Mouse (Mus musculus): ENCODE data around the gene Slc22a13. TPM values are rescaled to one million over a fixed set of nuclear protein-coding genes. Genes with fewer than 3 reads are reported as not detected.

The Slc22a13 gene
- total and polyA plus RNA-seq, 2 experiments from 2014 or later, result not detected

DNA sequence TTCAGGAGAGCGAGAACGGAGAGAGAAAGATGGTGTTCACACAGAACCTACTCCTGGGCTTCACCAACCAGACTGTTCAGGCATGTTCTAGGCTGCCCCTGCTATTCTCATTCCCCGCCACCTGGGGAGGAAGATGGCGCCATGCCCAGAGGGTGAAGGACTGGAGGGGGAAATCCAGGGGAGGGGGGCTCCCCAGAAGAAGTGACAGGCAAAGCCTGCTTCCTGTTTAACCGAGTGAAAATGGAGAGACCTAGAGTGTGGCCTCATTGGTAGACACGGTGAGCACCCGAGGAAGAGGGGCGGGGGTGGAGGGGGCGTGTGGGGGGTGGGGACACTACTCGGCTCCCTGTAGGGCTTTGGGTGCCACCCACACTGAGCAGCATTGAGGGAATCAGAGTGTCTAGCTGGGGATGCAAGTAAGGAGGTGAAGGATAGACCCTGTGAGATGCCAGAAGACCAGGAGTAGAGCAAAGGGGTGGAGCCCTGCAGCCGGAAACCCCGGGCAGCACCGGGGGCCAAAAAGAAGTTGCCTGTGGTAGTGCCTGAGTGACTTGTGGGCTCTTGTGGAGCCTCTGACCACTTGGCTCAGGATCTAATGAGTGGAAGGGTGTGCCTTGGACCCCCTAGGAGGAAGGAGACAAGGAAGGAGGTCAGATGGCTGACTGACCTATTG lies 62.7 kb downstream of the Slc22a13 start:
- no peaks in the 10 kb centered on the region for H3K36me3 ChIP-seq (replicated peaks; ENCODE audit: control insufficient read depth, insufficient read depth, low read length)
- no peaks in the 10 kb centered on the region for H3K4me1 ChIP-seq (ENCODE audit: control insufficient read depth, insufficient read depth)
- TF ChIP-seq EP300 (IDR thresholded peaks at IDR 0.05; ENCODE audit: low read depth) (no peak), CTCF (IDR thresholded peaks at IDR 0.05; ENCODE audit: low read depth) (no peak)
- H3K9ac ChIP-seq (replicated peaks; ENCODE audit: low read depth, low read length), result no peak overlapping the region
- no peaks in the 10 kb centered on the region for H3K9me3 ChIP-seq (replicated peaks; ENCODE audit: control insufficient read depth, low read length)
- no peak overlapping the region for H3K4me3 ChIP-seq (ENCODE audit: low read depth, low read length)
- WGBS, result 57% methylated on average over 13 of the region's 13 CpGs
- no peaks in the 10 kb centered on the region for H3K27me3 ChIP-seq (ENCODE audit: control insufficient read depth, insufficient read depth, low read length)
- H3K4me2 ChIP-seq (ENCODE audit: low read depth, low read length), result no peak overlapping the region
- H3K27ac ChIP-seq (ENCODE audit: low read depth), result no peak overlapping the region
- ATAC-seq (ENCODE audit: insufficient read depth, low read depth) (no peak), DNase-seq (ENCODE audit: low spot score) (no peak)

GRCm38 (mm10) chr9:119145638-119146037 lies 63.3 kb downstream of the Slc22a13 start:
- no peak for ATAC-seq (ENCODE audit: insufficient read depth, low read depth)
- H3K9ac ChIP-seq (replicated peaks; ENCODE audit: low read depth, low read length), result no peak overlapping the region
- no peaks in the 10 kb centered on the region for H3K4me1 ChIP-seq (ENCODE audit: control insufficient read depth, insufficient read depth)
- no peak for DNase-seq (ENCODE audit: low spot score)
- no peaks in the 10 kb centered on the region for H3K27me3 ChIP-seq (ENCODE audit: control insufficient read depth, insufficient read depth, low read length)
- no peak for TF ChIP-seq EP300 (IDR thresholded peaks at IDR 0.05; ENCODE audit: low read depth)
- TF ChIP-seq CTCF (IDR thresholded peaks at IDR 0.05; ENCODE audit: low read depth), result no peak
- no peak overlapping the region for H3K4me2 ChIP-seq (ENCODE audit: low read depth, low read length)
- 59% methylated on average over 6 of the region's 6 CpGs for WGBS
- H3K27ac ChIP-seq (ENCODE audit: low read depth), result no peak overlapping the region
- no peaks in the 10 kb centered on the region for H3K36me3 ChIP-seq (replicated peaks; ENCODE audit: control insufficient read depth, insufficient read depth, low read length)
- no peaks in the 10 kb centered on the region for H3K9me3 ChIP-seq (replicated peaks; ENCODE audit: control insufficient read depth, low read length)
- H3K4me3 ChIP-seq (ENCODE audit: low read depth, low read length), result no peak overlapping the region

- no peak overlapping the region for H3K9ac ChIP-seq (replicated peaks; ENCODE audit: low read depth, low read length)
- ATAC-seq (ENCODE audit: insufficient read depth, low read depth) (no peak), DNase-seq (ENCODE audit: low spot score) (no peak)
- no peaks in the 10 kb centered on the region for H3K27me3 ChIP-seq (ENCODE audit: control insufficient read depth, insufficient read depth, low read length)
- H3K4me1 ChIP-seq (ENCODE audit: control insufficient read depth, insufficient read depth), result no peaks in the 10 kb centered on the region
- H3K9me3 ChIP-seq (replicated peaks; ENCODE audit: control insufficient read depth, low read length), result no peaks in the 10 kb centered on the region
- H3K36me3 ChIP-seq (replicated peaks; ENCODE audit: control insufficient read depth, insufficient read depth, low read length), result no peaks in the 10 kb centered on the region
- no peak overlapping the region for H3K4me2 ChIP-seq (ENCODE audit: low read depth, low read length)
- whole genome bisulfite sequencing, result 51% methylated on average over 10 of the region's 10 CpGs
- no peak overlapping the region for H3K4me3 ChIP-seq (ENCODE audit: low read depth, low read length)
- no peak overlapping the region for H3K27ac ChIP-seq (ENCODE audit: low read depth)
- TF ChIP-seq EP300 (IDR thresholded peaks at IDR 0.05; ENCODE audit: low read depth) (no peak), CTCF (IDR thresholded peaks at IDR 0.05; ENCODE audit: low read depth) (no peak)
These were observed 63.8 kb downstream of the Slc22a13 start for GRCm38 (mm10) chr9:119145137-119145536.

DNA sequence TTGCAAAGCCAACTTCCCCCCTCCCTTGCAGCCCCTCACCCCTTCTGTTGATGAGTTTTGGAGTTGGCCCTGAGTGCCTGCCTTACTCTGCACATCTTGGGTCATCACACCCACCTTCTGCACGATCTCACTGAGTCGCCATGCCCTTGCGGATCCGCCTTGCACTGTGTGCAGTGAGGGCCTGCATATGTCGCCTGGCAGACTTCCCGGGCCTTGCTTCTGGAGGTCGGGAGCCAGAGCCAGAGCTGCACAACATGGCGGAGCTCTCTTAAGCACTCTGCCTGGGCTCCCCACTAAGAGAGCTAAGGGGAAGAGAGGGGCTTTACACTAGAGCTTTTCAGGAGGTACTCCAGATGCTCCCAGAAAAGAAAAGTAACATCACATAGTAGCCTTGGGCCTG lies 64.2 kb downstream of the Slc22a13 start:
- 74% methylated on average over 8 of the region's 8 CpGs for WGBS
- Histone ChIP-seq H3K4me2 (ENCODE audit: low read depth, low read length) (no peak overlapping the region), H3K27ac (ENCODE audit: low read depth) (no peak overlapping the region), H3K27me3 (ENCODE audit: control insufficient read depth, insufficient read depth, low read length) (no peaks in the 10 kb centered on the region), H3K4me1 (ENCODE audit: control insufficient read depth, insufficient read depth) (no peaks in the 10 kb centered on the region), H3K4me3 (ENCODE audit: low read depth, low read length) (no peak overlapping the region), H3K36me3 (replicated peaks; ENCODE audit: control insufficient read depth, insufficient read depth, low read length) (no peaks in the 10 kb centered on the region), H3K9me3 (replicated peaks; ENCODE audit: control insufficient read depth, low read length) (no peaks in the 10 kb centered on the region), H3K9ac (replicated peaks; ENCODE audit: low read depth, low read length) (no peak overlapping the region)
- no peak for ATAC-seq (ENCODE audit: insufficient read depth, low read depth)
- TF ChIP-seq EP300 (IDR thresholded peaks at IDR 0.05; ENCODE audit: low read depth) (no peak), CTCF (IDR thresholded peaks at IDR 0.05; ENCODE audit: low read depth) (no peak)
- no peak for DNase-seq (ENCODE audit: low spot score)

- Histone ChIP-seq H3K9ac (replicated peaks; ENCODE audit: low read depth, low read length) (no peak overlapping the region), H3K4me2 (ENCODE audit: low read depth, low read length) (no peak overlapping the region), H3K9me3 (replicated peaks; ENCODE audit: control insufficient read depth, low read length) (no peaks in the 10 kb centered on the region), H3K27ac (ENCODE audit: low read depth) (no peak overlapping the region), H3K36me3 (replicated peaks; ENCODE audit: control insufficient read depth, insufficient read depth, low read length) (no peaks in the 10 kb centered on the region), H3K27me3 (ENCODE audit: control insufficient read depth, insufficient read depth, low read length) (no peaks in the 10 kb centered on the region), H3K4me3 (ENCODE audit: low read depth, low read length) (no peak overlapping the region), H3K4me1 (ENCODE audit: control insufficient read depth, insufficient read depth) (no peaks in the 10 kb centered on the region)
- DNase-seq (ENCODE audit: low spot score), result no peak
- WGBS, result 70% methylated on average over 9 of the region's 9 CpGs
- TF ChIP-seq CTCF (IDR thresholded peaks at IDR 0.05; ENCODE audit: low read depth) (no peak), EP300 (IDR thresholded peaks at IDR 0.05; ENCODE audit: low read depth) (no peak)
- ATAC-seq (ENCODE audit: insufficient read depth, low read depth), result no peak
These were observed 65.5 kb downstream of the Slc22a13 start for GRCm38 (mm10) chr9:119143372-119143771.

Other genes starting within 250 kb of the Slc22a13 start
- gene Vill, start 156.3 kb downstream of the Slc22a13 start, total RNA-seq (2014; rRNA removed; ENCODE audit: low replicate concordance), result 4.8 and 12.6 TPM in 2 replicates
- gene Vill, start 156.3 kb downstream of the Slc22a13 start, polyA plus RNA-seq (2015; fragmentation: Nextera tagmentation; extraction: Ambion mirVana), result 3.8 and 4.4 TPM in 2 replicates
- 21.1 and 27.1 TPM in 2 replicates for gene Plcd1, start 115.6 kb downstream of the Slc22a13 start, total RNA-seq (2014; rRNA removed; ENCODE audit: low replicate concordance)
- gene Plcd1, start 115.6 kb downstream of the Slc22a13 start, polyA plus RNA-seq (2015; fragmentation: Nextera tagmentation; extraction: Ambion mirVana), result 12.9 and 14.6 TPM in 2 replicates
- 5.0 TPM in 1 of 2 replicates, not detected in the other for gene Dlec1, start 106.6 kb downstream of the Slc22a13 start, total RNA-seq (2014; rRNA removed; ENCODE audit: low replicate concordance)
- gene Dlec1, start 106.6 kb downstream of the Slc22a13 start, polyA plus RNA-seq (2015; fragmentation: Nextera tagmentation; extraction: Ambion mirVana), result 0.15 and 0.21 TPM in 2 replicates
- gene Acaa1b, start 52.0 kb downstream of the Slc22a13 start, total RNA-seq (2014; rRNA removed; ENCODE audit: low replicate concordance), result 0.27 TPM in 1 of 2 replicates, not detected in the other
- gene Acaa1b, start 52.0 kb downstream of the Slc22a13 start, polyA plus RNA-seq (2015; fragmentation: Nextera tagmentation; extraction: Ambion mirVana), result 0.15 and 0.30 TPM in 2 replicates
- not detected in 2 replicates for gene Gm47289, start 49.9 kb downstream of the Slc22a13 start, total RNA-seq (2014; rRNA removed; ENCODE audit: low replicate concordance)
- gene Gm47289, start 49.9 kb downstream of the Slc22a13 start, polyA plus RNA-seq (2015; fragmentation: Nextera tagmentation; extraction: Ambion mirVana), result not detected in 2 replicates
- 28.1 and 28.8 TPM in 2 replicates for gene Oxsr1, start 113.3 kb upstream of the Slc22a13 start, total RNA-seq (2014; rRNA removed; ENCODE audit: low replicate concordance)
- 6.4 and 6.7 TPM in 2 replicates for gene Oxsr1, start 113.3 kb upstream of the Slc22a13 start, polyA plus RNA-seq (2015; fragmentation: Nextera tagmentation; extraction: Ambion mirVana)
- gene Acaa1a, start 130.6 kb upstream of the Slc22a13 start, total RNA-seq (2014; rRNA removed; ENCODE audit: low replicate concordance), result 179 and 206 TPM in 2 replicates
- 89.1 and 89.8 TPM in 2 replicates for gene Acaa1a, start 130.6 kb upstream of the Slc22a13 start, polyA plus RNA-seq (2015; fragmentation: Nextera tagmentation; extraction: Ambion mirVana)
- gene Myd88, start 132.3 kb upstream of the Slc22a13 start, total RNA-seq (2014; rRNA removed; ENCODE audit: low replicate concordance), result 9.7 and 14.3 TPM in 2 replicates
- gene Myd88, start 132.3 kb upstream of the Slc22a13 start, polyA plus RNA-seq (2015; fragmentation: Nextera tagmentation; extraction: Ambion mirVana), result 15.8 and 17.0 TPM in 2 replicates
- gene Xylb, start 148.3 kb upstream of the Slc22a13 start, total RNA-seq (2014; rRNA removed; ENCODE audit: low replicate concordance), result 0.04 and 0.12 TPM in 2 replicates
- gene Xylb, start 148.3 kb upstream of the Slc22a13 start, polyA plus RNA-seq (2015; fragmentation: Nextera tagmentation; extraction: Ambion mirVana), result 0.26 and 0.46 TPM in 2 replicates
- 0.19 TPM in 1 of 2 replicates, not detected in the other for gene Slc22a14, start 156.5 kb upstream of the Slc22a13 start, total RNA-seq (2014; rRNA removed; ENCODE audit: low replicate concordance)
- 0.08 and 0.11 TPM in 2 replicates for gene Slc22a14, start 156.5 kb upstream of the Slc22a13 start, polyA plus RNA-seq (2015; fragmentation: Nextera tagmentation; extraction: Ambion mirVana)
- gene Acvr2b, start 193.0 kb upstream of the Slc22a13 start, total RNA-seq (2014; rRNA removed; ENCODE audit: low replicate concordance), result 4.3 and 6.6 TPM in 2 replicates
- 6.6 and 6.8 TPM in 2 replicates for gene Acvr2b, start 193.0 kb upstream of the Slc22a13 start, polyA plus RNA-seq (2015; fragmentation: Nextera tagmentation; extraction: Ambion mirVana)
- 1.4 and 3.0 TPM in 2 replicates for gene Exog, start 235.8 kb upstream of the Slc22a13 start, total RNA-seq (2014; rRNA removed; ENCODE audit: low replicate concordance)
- gene Exog, start 235.8 kb upstream of the Slc22a13 start, polyA plus RNA-seq (2015; fragmentation: Nextera tagmentation; extraction: Ambion mirVana), result 4.2 and 4.8 TPM in 2 replicates

All from heart, postnatal 0 days (tissue).